Mouse (Mus musculus) kidney, embryonic 15.5 days (tissue): ENCODE data around the gene Klhl36. TPM values are rescaled to one million over a fixed set of nuclear protein-coding genes. Genes with fewer than 3 reads are reported as not detected.
"Not testable (repeated sequence)": the region's sequence is repeated elsewhere in the genome, so short reads cannot be mapped to it uniquely, and the experiment has no call there.

ENCODE experiments used
- ATAC-seq: fragments of 200-750 bp; cut with Nextera tagmentation; replicated peaks from 2 replicates; pipeline ENCODE4 v1.8.0; 2017; ENCODE audit warnings: moderate TSS enrichment; ENCODE audit not compliant: low FRiP score
- H3K27ac ChIP-seq: fragments of 300-500 bp; sonication (generic); 2 replicates; pipeline ENCODE4 v1.5.1; 2015; ENCODE audit warnings: mild to moderate bottlenecking, inconsistent platforms
- H3K27me3 ChIP-seq: fragments of 300-500 bp; sonication (generic); 2 replicates; pipeline ENCODE4 v1.6.1; 2015; ENCODE audit warnings: inconsistent platforms
- H3K36me3 ChIP-seq: fragments of 300-500 bp; sonication (generic); 2 replicates; pipeline ENCODE4 v1.6.1; 2015; ENCODE audit warnings: inconsistent platforms
- H3K4me1 ChIP-seq: fragments of 300-500 bp; sonication (generic); 2 replicates; pipeline ENCODE4 v1.6.1; 2015; ENCODE audit warnings: inconsistent platforms
- H3K4me2 ChIP-seq: fragments of 300-500 bp; sonication (generic); 2 replicates; pipeline ENCODE4 v1.6.1; 2015; ENCODE audit warnings: moderate library complexity, mild to moderate bottlenecking, inconsistent platforms
- H3K4me3 ChIP-seq: fragments of 300-500 bp; sonication (generic); replicated peaks from 2 replicates; pipeline ENCODE4 v1.5.1; 2015; ENCODE audit warnings: mild to moderate bottlenecking, inconsistent platforms
- H3K9ac ChIP-seq: fragments of 300-500 bp; sonication (generic); 2 replicates; pipeline ENCODE4 v1.6.1; 2015; ENCODE audit warnings: mild to moderate bottlenecking, inconsistent platforms
- H3K9me3 ChIP-seq: fragments of 300-500 bp; sonication (generic); replicated peaks from 2 replicates; pipeline ENCODE4 v1.6.1; 2016; ENCODE audit warnings: inconsistent platforms
- WGBS: fragments of 180-500 bp; shearing (Covaris S2); methylation state at CpG from one replicate; pipeline ENCODE4 v1.1.7; 2015; ENCODE audit warnings: mixed read lengths; 5-methylcytosine and 5-hydroxymethylcytosine counted together
- polyA plus RNA-seq: library from polyadenylated mRNA; unstranded; fragments of >200 nt; fragmentation: Nextera tagmentation; extraction: Ambion mirVana; gene quantifications from 2 replicates; pipeline ENCODE4 v1.2.1, GENCODE M21; 2015

Gene Klhl36
- polyA plus RNA-seq, 1 experiment from 2014 or later: 18.4 TPM

DNA sequence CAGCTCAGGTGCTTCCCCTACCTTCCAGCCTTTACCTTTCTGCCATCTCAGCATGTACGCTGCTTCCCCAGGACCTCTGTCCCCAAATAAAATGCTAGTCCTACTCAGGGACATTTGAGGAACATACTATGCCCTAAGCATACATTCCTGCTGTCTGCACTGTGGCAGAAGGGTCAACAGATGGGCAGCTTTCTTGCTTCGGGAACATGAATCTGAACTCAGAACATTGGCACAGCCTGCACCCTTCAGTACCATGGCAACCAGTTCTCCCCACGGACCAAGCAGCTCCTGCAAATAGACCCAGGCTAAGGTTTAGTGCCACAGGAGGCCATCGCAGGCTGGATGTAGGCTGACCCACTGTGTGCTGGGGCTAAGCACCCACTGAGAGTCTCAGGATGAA, 25.2 kb upstream of the Klhl36 start:
- H3K9me3 ChIP-seq: no peaks in the 10 kb centered on the region
- WGBS: 76% methylated on average over 4 of the region's 4 CpGs
- H3K4me1 ChIP-seq: peaks cover 87% of the 10 kb centered on the region
- no peaks in the 10 kb centered on the region for H3K27me3 ChIP-seq
- H3K9ac ChIP-seq: no peak overlapping the region
- peak overlapping the region; percentile 83; the same call in 1 of the 2 replicates for H3K4me2 ChIP-seq
- H3K36me3 ChIP-seq: peaks cover 14% of the 10 kb centered on the region; the same call in 1 of the 2 replicates
- no peak for ATAC-seq
- H3K27ac ChIP-seq: no peak overlapping the region
- no peak overlapping the region for H3K4me3 ChIP-seq

DNA sequence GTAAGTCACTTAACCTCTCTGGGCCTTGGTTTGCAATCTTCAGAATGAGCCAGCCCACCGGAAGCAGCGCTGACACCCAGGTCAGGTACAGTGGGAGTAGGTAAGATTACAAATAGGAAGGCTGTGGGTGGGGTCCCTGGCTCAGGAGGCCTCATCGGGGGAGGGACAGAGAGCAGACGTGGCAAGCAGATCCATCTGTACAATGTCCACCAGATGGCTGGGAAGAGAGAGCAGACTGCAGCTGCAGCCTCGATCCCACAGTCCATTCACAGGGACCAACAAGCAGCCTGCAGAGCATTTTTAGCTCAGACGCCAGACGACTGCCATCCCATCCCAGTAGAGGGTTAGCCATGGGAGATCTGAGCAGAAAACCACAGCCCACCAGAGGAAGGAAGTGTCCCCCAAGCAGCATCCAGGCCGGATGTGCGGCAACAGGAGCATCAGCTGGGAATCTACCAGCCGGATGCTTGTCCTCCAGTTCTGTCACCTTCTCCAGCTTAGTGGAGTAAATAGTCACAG, 24.5 kb upstream of the Klhl36 start:
- Histone ChIP-seq H3K9me3 (no peaks in the 10 kb centered on the region), H3K27ac (peak overlapping the region; percentile 79), H3K36me3 (peaks cover 14% of the 10 kb centered on the region; the same call in 1 of the 2 replicates), H3K4me1 (peaks cover 79% of the 10 kb centered on the region), H3K4me3 (peak overlapping the region; percentile 65), H3K9ac (no peak overlapping the region), H3K27me3 (no peaks in the 10 kb centered on the region), H3K4me2 (peak overlapping the region; percentile 83)
- ATAC-seq: no peak
- 36% methylated on average over 10 of the region's 10 CpGs for WGBS

DNA sequence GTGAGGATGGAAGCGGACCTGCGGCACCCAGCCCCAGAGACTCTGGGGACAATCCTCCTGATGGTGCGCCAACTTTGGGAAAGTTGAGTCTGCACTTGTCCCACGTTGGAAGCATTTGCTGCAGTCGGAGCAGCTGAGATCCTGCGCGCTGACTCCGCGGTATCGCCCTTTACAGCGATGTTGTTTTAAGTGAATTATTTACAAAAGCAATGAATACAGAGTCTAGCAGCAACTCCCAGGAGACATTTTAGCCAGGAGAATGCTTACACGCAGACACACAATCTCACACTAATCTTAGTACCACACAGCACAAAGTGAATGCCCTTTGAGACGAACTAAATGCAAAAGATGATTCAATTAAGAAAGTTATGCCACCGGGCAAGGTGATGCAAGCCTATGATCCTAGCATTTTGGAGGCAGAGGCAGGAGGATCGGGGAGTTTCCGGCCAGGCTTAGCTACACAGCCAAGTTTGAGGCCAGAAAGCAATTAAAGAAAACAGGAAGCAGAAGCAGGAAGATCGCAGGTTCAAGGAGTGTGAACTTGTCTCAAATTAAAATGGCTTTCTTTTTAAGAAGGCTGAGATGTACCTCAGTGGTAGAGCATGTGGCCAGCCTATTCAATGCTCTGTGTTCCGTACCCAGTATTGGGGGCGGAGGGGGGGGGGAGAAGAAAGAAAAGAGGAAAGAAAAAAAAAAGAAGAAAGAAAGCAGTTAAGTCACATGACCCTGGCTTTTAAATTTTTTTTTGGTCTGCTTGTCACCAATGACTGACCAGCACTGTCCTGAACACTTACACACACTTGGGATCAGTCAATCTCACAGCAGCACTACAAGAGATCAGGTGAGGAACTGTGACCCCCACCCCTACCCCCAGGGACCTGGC, 23.7 kb upstream of the Klhl36 start:
- no peak for ATAC-seq
- peak overlapping the region; percentile 83 for H3K4me2 ChIP-seq
- H3K4me1 ChIP-seq: peaks cover 72% of the 10 kb centered on the region

DNA sequence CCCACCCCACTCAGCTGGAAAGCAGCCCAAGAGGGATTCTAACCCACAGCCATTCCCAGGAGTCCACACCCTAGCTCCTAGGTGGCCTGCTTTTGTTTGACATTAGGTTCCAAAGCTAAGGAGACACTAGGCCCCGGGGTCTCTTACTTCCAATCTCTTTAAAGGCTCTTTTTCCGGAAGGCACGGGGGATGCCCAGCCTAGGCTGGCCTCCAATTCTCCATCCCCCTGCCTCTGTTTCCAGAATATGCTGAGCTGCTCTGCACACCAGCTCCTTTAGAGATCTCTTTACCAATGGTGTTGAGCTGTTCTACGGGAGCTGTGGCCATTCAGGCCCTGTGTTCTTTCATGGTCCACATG, 23.1 kb upstream of the Klhl36 start:
- peak overlapping the region; percentile 64 for H3K9ac ChIP-seq
- peak overlapping the region; percentile 79 for H3K27ac ChIP-seq
- no peaks in the 10 kb centered on the region for H3K9me3 ChIP-seq
- H3K36me3 ChIP-seq: peaks cover 14% of the 10 kb centered on the region; the same call in 1 of the 2 replicates
- no peaks in the 10 kb centered on the region for H3K27me3 ChIP-seq
- H3K4me3 ChIP-seq: peak overlapping the region; percentile 65
- ATAC-seq: no peak
- peaks cover 66% of the 10 kb centered on the region for H3K4me1 ChIP-seq
- peak overlapping the region; percentile 83 for H3K4me2 ChIP-seq
- WGBS: 64% methylated on average over 4 of the region's 4 CpGs

More for the DNA sequence above, 23.7 kb upstream of the Klhl36 start:
- H3K27me3 ChIP-seq: no peaks in the 10 kb centered on the region
- peak overlapping the region; percentile 65 for H3K4me3 ChIP-seq
- peaks cover 14% of the 10 kb centered on the region; the same call in 1 of the 2 replicates for H3K36me3 ChIP-seq
- no peaks in the 10 kb centered on the region for H3K9me3 ChIP-seq
- H3K9ac ChIP-seq: peak overlapping the region; percentile 64; the same call in 1 of the 2 replicates
- peak overlapping the region; percentile 79 for H3K27ac ChIP-seq
- 53% methylated on average over 19 of the region's 19 CpGs for WGBS

DNA sequence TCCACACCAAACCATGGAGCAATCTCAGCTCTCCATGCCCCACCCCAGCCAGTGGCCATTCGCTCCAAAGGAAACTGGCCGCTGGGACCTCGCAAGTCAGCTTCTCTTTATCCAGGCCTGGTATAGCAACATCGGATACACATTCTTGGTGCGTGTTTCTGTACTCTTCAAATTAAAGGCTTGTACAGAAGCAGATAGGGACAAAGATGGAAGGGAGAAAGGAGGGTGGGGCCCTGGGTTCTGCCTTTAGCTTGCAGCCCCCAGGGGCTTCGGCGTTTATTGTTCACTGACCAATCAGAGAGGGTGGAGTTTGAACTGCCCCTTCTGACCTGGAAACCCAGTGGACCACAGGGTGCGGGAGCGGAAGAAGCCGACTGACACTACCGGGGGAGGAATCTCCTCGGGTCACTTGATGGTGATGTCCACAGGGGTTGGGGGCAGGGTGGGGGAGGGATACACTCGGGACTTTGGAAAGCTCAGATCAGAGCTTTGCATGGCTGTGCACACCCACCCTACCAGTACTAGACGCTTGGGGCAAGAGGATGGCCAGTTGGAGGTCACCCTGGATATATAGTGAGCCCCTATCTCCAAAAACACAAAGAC, 22.5 kb upstream of the Klhl36 start:
- peak overlapping the region; percentile 83 for H3K4me2 ChIP-seq
- peak overlapping the region; percentile 65 for H3K4me3 ChIP-seq
- no peaks in the 10 kb centered on the region for H3K9me3 ChIP-seq
- peak overlapping the region; percentile 64 for H3K9ac ChIP-seq
- peaks cover 62% of the 10 kb centered on the region for H3K4me1 ChIP-seq
- H3K36me3 ChIP-seq: peaks cover 11% of the 10 kb centered on the region; the same call in 1 of the 2 replicates
- H3K27me3 ChIP-seq: 0 out of 2 replicates have a peak, but pooled peaks cover under 1% of the 10 kb centered on the region
- 0 out of 2 replicates have a peak, but pooled peaks have one; percentile 4 for ATAC-seq
- WGBS: 11% methylated on average over 14 of the region's 14 CpGs
- peak overlapping the region; percentile 79 for H3K27ac ChIP-seq

DNA sequence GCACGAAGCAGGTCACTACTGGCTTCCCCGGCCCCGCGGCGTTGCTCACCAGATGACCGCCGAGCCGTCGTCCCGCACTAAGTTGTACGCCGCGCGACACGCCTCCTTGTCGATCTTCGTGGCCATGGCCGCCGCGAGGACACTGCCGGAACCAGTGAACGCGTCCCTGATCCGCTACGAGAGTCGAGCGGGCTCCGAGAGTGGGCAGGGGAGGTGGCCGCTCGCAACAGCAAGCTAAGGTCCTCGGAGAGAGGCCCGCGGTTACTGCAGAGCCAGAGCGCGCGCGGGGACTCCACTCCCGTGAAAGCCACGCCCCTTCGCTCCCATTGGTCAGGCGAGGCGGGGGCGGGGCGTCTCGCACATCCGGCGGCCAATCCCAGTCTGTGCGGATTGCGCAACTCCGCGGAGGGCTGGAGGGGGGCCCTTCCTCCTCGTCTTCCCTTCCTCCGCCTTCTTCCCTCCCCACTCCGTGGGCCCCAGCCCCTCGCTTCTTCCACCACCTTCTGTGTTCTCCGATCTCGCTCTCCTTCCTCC, 21.7 kb upstream of the Klhl36 start, which contains the start of gene Cotl1:
Cotl1 (minus strand) TSS at position 270 of the 534 bp plus-strand sequence.
- H3K27ac ChIP-seq: peak within 1 kb of the TSS; percentile 79
- peaks cover 5% of the 10 kb centered on the region; the same call in 1 of the 2 replicates for H3K27me3 ChIP-seq
- no peaks in the 10 kb centered on the region for H3K9me3 ChIP-seq
- peak within 1 kb of the TSS; percentile 65 for H3K4me3 ChIP-seq
- peak; percentile 92 for ATAC-seq
- peak within 1 kb of the TSS; percentile 83 for H3K4me2 ChIP-seq
- H3K9ac ChIP-seq: peak within 1 kb of the TSS; percentile 64
- WGBS: 0% methylated on average over 57 of the region's 57 CpGs
- peaks cover 58% of the 10 kb centered on the region for H3K4me1 ChIP-seq
- H3K36me3 ChIP-seq: 0 out of 2 replicates have a peak, but pooled peaks cover 2% of the 10 kb centered on the region

DNA sequence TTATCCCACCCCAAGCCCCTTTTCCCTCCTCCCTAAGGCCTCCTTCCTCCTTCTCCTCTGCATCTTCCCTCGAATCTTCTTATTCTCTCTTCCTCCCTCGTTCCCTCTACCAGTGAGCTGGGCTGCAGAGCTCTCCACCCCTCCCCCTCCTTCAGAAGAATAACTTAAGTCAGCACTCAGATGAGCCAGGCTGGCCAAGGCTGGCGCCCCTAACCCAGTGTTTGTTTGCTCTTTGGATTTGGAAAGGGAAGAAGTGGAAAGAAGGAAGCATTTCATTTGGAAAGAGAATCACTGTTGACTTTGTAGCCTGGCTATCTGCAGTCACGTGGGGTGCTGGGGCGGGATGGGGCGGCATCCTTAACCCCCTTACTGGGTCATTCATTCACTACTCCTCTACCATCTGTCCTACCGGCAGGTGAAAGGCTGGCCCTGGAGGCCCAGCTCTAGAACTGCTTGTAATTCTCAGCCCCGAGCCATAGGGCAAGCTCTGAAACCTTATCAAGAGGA, 21.1 kb upstream of the Klhl36 start:
- peak; percentile 33 for ATAC-seq
- 11% methylated on average over 8 of the region's 8 CpGs for WGBS
- Histone ChIP-seq H3K27ac (peak overlapping the region; percentile 79), H3K36me3 (no peaks in the 10 kb centered on the region), H3K4me2 (peak overlapping the region; percentile 83), H3K27me3 (peaks cover 5% of the 10 kb centered on the region; the same call in 1 of the 2 replicates), H3K9ac (peak overlapping the region; percentile 64), H3K4me1 (peaks cover 56% of the 10 kb centered on the region), H3K9me3 (no peaks in the 10 kb centered on the region), H3K4me3 (peak overlapping the region; percentile 65)

DNA sequence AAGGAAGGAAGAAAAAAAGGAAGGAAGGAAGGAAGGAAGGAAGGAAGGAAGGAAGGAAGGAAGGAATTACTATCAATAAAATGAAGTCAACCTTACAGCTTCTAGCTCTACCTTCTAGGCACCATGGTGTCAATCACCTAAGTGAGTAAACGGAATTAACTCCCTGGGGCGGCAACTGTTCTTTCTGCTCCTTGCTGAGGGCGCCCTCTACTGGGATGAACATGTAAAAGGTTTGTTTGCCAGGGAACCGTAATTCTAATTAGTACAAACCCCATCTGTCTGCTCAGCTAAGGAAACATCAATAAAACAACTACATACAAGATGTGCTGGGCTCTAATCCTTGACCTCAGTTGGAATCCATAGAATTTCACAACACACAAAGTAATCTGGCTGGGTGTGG, 18.6 kb upstream of the Klhl36 start:
- H3K4me1 ChIP-seq: peaks cover 31% of the 10 kb centered on the region
- no peak overlapping the region for H3K9ac ChIP-seq
- ATAC-seq: no peak
- peaks cover 5% of the 10 kb centered on the region; the same call in 1 of the 2 replicates for H3K27me3 ChIP-seq
- H3K4me2 ChIP-seq: no peak overlapping the region
- H3K36me3 ChIP-seq: no peaks in the 10 kb centered on the region
- 2% methylated on average over 4 of the region's 4 CpGs for WGBS
- H3K9me3 ChIP-seq: no peaks in the 10 kb centered on the region
- no peak overlapping the region for H3K27ac ChIP-seq
- H3K4me3 ChIP-seq: no peak overlapping the region

DNA sequence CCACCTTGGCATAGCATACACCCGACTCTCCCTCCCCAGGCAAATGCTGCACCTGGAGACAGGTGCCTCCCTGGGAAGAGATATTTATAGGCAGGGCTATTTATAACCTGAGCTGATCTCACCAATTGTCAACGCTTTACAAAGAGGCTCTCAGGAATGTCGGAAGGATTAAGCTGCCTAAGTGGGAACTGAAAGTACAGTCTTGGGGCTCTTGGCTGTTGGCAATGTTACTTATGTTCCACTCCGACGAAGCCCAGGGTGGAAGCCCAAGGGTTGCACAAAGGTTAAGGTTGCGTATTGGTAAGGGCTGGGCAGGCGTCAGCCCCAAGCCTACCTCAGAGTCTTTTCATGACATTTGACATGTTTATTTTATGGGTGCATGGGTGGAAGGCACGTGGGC, 17.5 kb upstream of the Klhl36 start:
- no peak overlapping the region for H3K9ac ChIP-seq
- H3K36me3 ChIP-seq: no peaks in the 10 kb centered on the region
- H3K9me3 ChIP-seq: 0 out of 2 replicates have a peak, but pooled peaks cover 4% of the 10 kb centered on the region
- ATAC-seq: no peak
- no peak overlapping the region for H3K4me2 ChIP-seq
- H3K27ac ChIP-seq: no peak overlapping the region
- peaks cover 5% of the 10 kb centered on the region; the same call in 1 of the 2 replicates for H3K27me3 ChIP-seq
- H3K4me1 ChIP-seq: peaks cover 20% of the 10 kb centered on the region
- WGBS: 35% methylated on average over 8 of the region's 8 CpGs
- no peak overlapping the region for H3K4me3 ChIP-seq

DNA sequence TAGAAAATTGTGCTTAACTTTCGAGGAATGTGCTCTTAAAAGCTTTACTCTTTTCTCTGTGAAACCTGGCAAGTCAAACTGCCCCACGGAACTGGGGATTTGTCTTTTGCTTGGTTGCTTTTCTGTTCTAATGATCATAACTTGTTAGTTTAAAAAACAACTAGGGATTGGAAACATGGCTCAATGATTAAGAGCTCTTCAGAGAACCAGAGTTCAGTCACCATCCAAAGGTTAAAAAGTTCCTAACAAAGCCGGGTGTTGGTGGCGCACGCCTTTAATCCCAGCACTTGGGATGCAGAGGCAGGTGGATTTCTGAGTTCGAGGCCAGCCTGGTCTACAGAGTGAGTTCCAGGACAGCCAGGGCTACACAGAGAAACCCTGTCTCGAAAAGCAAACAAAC, 16.3 kb upstream of the Klhl36 start:
- H3K9ac ChIP-seq, H3K9me3 ChIP-seq, ATAC-seq, H3K4me2 ChIP-seq, H3K27me3 ChIP-seq, H3K4me3 ChIP-seq, H3K27ac ChIP-seq, H3K36me3 ChIP-seq: not testable (repeated sequence)
- 76% methylated on average over 7 of the region's 7 CpGs for WGBS
- peaks cover 14% of the 10 kb centered on the region for H3K4me1 ChIP-seq

DNA sequence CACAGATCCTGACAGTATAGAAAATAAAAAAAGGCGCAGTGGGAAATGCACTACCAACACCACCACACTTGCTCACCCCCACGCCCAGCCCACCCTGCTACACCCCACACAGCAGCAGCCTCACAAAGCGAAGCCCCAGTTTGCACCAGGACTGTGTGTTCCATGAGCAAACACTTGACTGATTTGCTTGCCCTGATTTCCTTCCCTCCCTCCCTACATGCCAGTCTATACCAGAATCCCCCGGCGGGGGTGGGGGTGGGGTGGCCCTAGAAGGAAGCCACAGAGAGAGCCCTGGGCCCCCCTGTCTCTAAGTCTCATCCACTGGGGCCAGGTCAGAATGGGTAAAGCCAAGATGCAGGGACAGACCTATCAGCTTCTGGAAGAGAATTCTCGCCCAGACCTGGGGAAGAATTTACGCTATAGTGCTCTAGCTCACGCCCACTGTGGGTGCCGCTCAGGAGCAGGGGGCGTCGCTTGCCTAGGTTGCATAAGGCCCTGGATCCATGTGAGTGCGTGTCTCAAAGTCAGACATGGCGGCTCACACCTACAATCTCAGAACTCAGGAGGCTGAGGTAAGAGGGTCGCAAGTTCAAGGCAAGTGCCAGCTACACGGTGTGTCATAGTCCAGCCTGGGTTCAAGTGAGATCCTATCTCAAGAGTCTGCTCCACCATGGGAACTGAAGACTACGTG, 14.7 kb upstream of the Klhl36 start:
- Histone ChIP-seq H3K9ac (no peak overlapping the region), H3K27me3 (peaks cover 5% of the 10 kb centered on the region; the same call in 1 of the 2 replicates), H3K36me3 (no peaks in the 10 kb centered on the region), H3K27ac (no peak overlapping the region), H3K4me2 (no peak overlapping the region), H3K4me1 (peaks cover 4% of the 10 kb centered on the region; the same call in 1 of the 2 replicates), H3K4me3 (no peak overlapping the region), H3K9me3 (0 out of 2 replicates have a peak, but pooled peaks cover 4% of the 10 kb centered on the region)
- 85% methylated on average over 16 of the region's 16 CpGs for WGBS
- no peak for ATAC-seq
